Mouse (Mus musculus) midbrain, embryonic 15.5 days (tissue): ENCODE data around the gene Slc22a16. TPM values are rescaled to one million over a fixed set of nuclear protein-coding genes. Genes with fewer than 3 reads are reported as not detected.
"Not testable (repeated sequence)": the region's sequence is repeated elsewhere in the genome, so short reads cannot be mapped to it uniquely, and the experiment has no call there.

Experiments used
- ATAC-seq: fragments of 200-750 bp; cut with Nextera tagmentation; replicated peaks from 2 replicates; pipeline ENCODE4 v1.8.0; 2017; ENCODE audit warnings: moderate TSS enrichment
- H3K27ac ChIP-seq: fragments of 300-500 bp; sonication (generic); 2 replicates; pipeline ENCODE4 v1.5.1; 2015; ENCODE audit warnings: mild to moderate bottlenecking, inconsistent platforms
- H3K27me3 ChIP-seq: fragments of 300-500 bp; sonication (generic); replicated peaks from 2 replicates; pipeline ENCODE4 v1.6.1; 2015; ENCODE audit warnings: inconsistent platforms
- H3K36me3 ChIP-seq: fragments of 300-500 bp; sonication (generic); replicated peaks from 2 replicates; pipeline ENCODE4 v1.6.1; 2015; ENCODE audit warnings: inconsistent platforms
- H3K4me1 ChIP-seq: fragments of 300-500 bp; sonication (generic); 2 replicates; pipeline ENCODE4 v1.6.1; 2015; ENCODE audit warnings: inconsistent platforms
- H3K4me2 ChIP-seq: fragments of 300-500 bp; sonication (generic); 2 replicates; pipeline ENCODE4 v1.6.1; 2015; ENCODE audit warnings: inconsistent platforms, mild to moderate bottlenecking, moderate library complexity
- H3K4me3 ChIP-seq: fragments of 300-500 bp; sonication (generic); 2 replicates; pipeline ENCODE4 v1.5.1; 2015; ENCODE audit warnings: mild to moderate bottlenecking, inconsistent platforms
- H3K9ac ChIP-seq: fragments of 300-500 bp; sonication (generic); 2 replicates; pipeline ENCODE4 v1.6.1; 2015; ENCODE audit warnings: mild to moderate bottlenecking, inconsistent platforms
- H3K9me3 ChIP-seq: fragments of 300-500 bp; sonication (generic); 2 replicates; pipeline ENCODE4 v1.6.1; 2016; ENCODE audit warnings: inconsistent platforms
- WGBS: fragments of 180-500 bp; shearing (Covaris S2); methylation state at CpG from one replicate; pipeline ENCODE4 v1.1.7; 2015; ENCODE audit warnings: mixed read lengths; 5-methylcytosine and 5-hydroxymethylcytosine counted together
- polyA plus RNA-seq: library from polyadenylated mRNA; unstranded; fragments of >200 nt; fragmentation: Nextera tagmentation; extraction: Ambion mirVana; gene quantifications from 2 replicates; pipeline ENCODE4 v1.2.1, GENCODE M21; 2015

The Slc22a16 gene
- polyA plus RNA-seq, 1 experiment from 2014 or later = not detected

GRCm38 (mm10) chr10:40532586-40532985, 37.5 kb upstream of the Slc22a16 start:
- not testable (repeated sequence) for H3K36me3 ChIP-seq, H3K4me2 ChIP-seq, H3K9ac ChIP-seq, H3K4me1 ChIP-seq, H3K9me3 ChIP-seq, H3K27me3 ChIP-seq, ATAC-seq, H3K4me3 ChIP-seq, H3K27ac ChIP-seq
- 93% methylated on average over 4 of the region's 4 CpGs for WGBS

- Histone ChIP-seq H3K4me3 (no peak overlapping the region), H3K27me3 (no peaks in the 10 kb centered on the region), H3K27ac (no peak overlapping the region), H3K9me3 (no peaks in the 10 kb centered on the region; the same call in 1 of the 2 replicates), H3K4me1 (no peaks in the 10 kb centered on the region), H3K9ac (no peak overlapping the region), H3K36me3 (no peaks in the 10 kb centered on the region), H3K4me2 (no peak overlapping the region)
- no peak for ATAC-seq
- WGBS = 84% methylated on average over 6 of the region's 6 CpGs
Observed at GRCm38 (mm10) chr10:40541351-40541750, 28.8 kb upstream of the Slc22a16 start.

GRCm38 (mm10) chr10:40549317-40549716, 20.8 kb upstream of the Slc22a16 start:
- no peak for ATAC-seq
- Histone ChIP-seq H3K27ac (no peak overlapping the region), H3K36me3 (no peaks in the 10 kb centered on the region), H3K4me2 (no peak overlapping the region), H3K4me3 (no peak overlapping the region), H3K9ac (no peak overlapping the region), H3K4me1 (no peaks in the 10 kb centered on the region), H3K9me3 (no peaks in the 10 kb centered on the region), H3K27me3 (no peaks in the 10 kb centered on the region)
- 87% methylated on average over 2 of the region's 2 CpGs for WGBS

- Histone ChIP-seq H3K9me3 (no peaks in the 10 kb centered on the region), H3K9ac (no peak overlapping the region), H3K4me1 (no peaks in the 10 kb centered on the region), H3K4me3 (no peak overlapping the region), H3K36me3 (no peaks in the 10 kb centered on the region), H3K27ac (no peak overlapping the region), H3K27me3 (no peaks in the 10 kb centered on the region), H3K4me2 (no peak overlapping the region)
- 75% methylated on average over 2 of the region's 2 CpGs for WGBS
- ATAC-seq = no peak
Observed at GRCm38 (mm10) chr10:40551801-40552200, 18.3 kb upstream of the Slc22a16 start.

- not testable (repeated sequence) for H3K27me3 ChIP-seq, H3K9me3 ChIP-seq, H3K9ac ChIP-seq, H3K4me1 ChIP-seq, ATAC-seq, H3K4me3 ChIP-seq, H3K4me2 ChIP-seq, H3K27ac ChIP-seq, H3K36me3 ChIP-seq
- WGBS = 94% methylated on average over 6 of the region's 6 CpGs
Observed at GRCm38 (mm10) chr10:40565695-40566094, 4.4 kb upstream of the Slc22a16 start.

GRCm38 (mm10) chr10:40575912-40576634, 5.9 kb downstream of the Slc22a16 start:
- no peak overlapping the region for H3K4me2 ChIP-seq
- H3K27ac ChIP-seq = no peak overlapping the region
- no peak overlapping the region for H3K4me3 ChIP-seq
- WGBS = 90% methylated on average over 7 of the region's 7 CpGs
- no peaks in the 10 kb centered on the region for H3K27me3 ChIP-seq
- no peaks in the 10 kb centered on the region for H3K36me3 ChIP-seq
- no peak overlapping the region for H3K9ac ChIP-seq
- ATAC-seq = no peak
- no peaks in the 10 kb centered on the region for H3K9me3 ChIP-seq
- H3K4me1 ChIP-seq = no peaks in the 10 kb centered on the region

- Histone ChIP-seq H3K9ac (no peak overlapping the region), H3K4me3 (no peak overlapping the region), H3K4me1 (no peaks in the 10 kb centered on the region), H3K4me2 (no peak overlapping the region), H3K27me3 (no peaks in the 10 kb centered on the region), H3K27ac (no peak overlapping the region), H3K36me3 (no peaks in the 10 kb centered on the region), H3K9me3 (no peaks in the 10 kb centered on the region)
- 82% methylated on average over 8 of the region's 8 CpGs for WGBS
- no peak for ATAC-seq
Observed at GRCm38 (mm10) chr10:40583584-40584255, 13.6 kb downstream of the Slc22a16 start.

GRCm38 (mm10) chr10:40592186-40592585, 22.1 kb downstream of the Slc22a16 start:
- Histone ChIP-seq H3K27ac (no peak overlapping the region), H3K9ac (no peak overlapping the region), H3K4me2 (no peak overlapping the region), H3K4me3 (no peak overlapping the region), H3K9me3 (no peaks in the 10 kb centered on the region), H3K4me1 (no peaks in the 10 kb centered on the region), H3K27me3 (no peaks in the 10 kb centered on the region), H3K36me3 (no peaks in the 10 kb centered on the region)
- WGBS = 66% methylated on average over 7 of the region's 7 CpGs
- ATAC-seq = no peak

- H3K4me3 ChIP-seq = no peak overlapping the region
- H3K27me3 ChIP-seq = no peaks in the 10 kb centered on the region
- H3K9ac ChIP-seq = no peak overlapping the region
- H3K36me3 ChIP-seq = no peaks in the 10 kb centered on the region
- 94% methylated on average over 3 of the region's 3 CpGs for whole genome bisulfite sequencing
- no peak for ATAC-seq
- no peaks in the 10 kb centered on the region for H3K4me1 ChIP-seq
- no peaks in the 10 kb centered on the region for H3K9me3 ChIP-seq
- H3K27ac ChIP-seq = no peak overlapping the region
- no peak overlapping the region for H3K4me2 ChIP-seq
Observed at GRCm38 (mm10) chr10:40597177-40597576, 27.0 kb downstream of the Slc22a16 start.

GRCm38 (mm10) chr10:40604706-40605394, 34.7 kb downstream of the Slc22a16 start:
- Histone ChIP-seq H3K9ac (no peak overlapping the region), H3K36me3 (no peaks in the 10 kb centered on the region), H3K4me3 (no peak overlapping the region), H3K4me1 (no peaks in the 10 kb centered on the region), H3K4me2 (no peak overlapping the region), H3K27ac (no peak overlapping the region), H3K27me3 (no peaks in the 10 kb centered on the region), H3K9me3 (peaks cover 5% of the 10 kb centered on the region; the same call in 1 of the 2 replicates)
- 0 out of 2 replicates have a peak, but pooled peaks have one; percentile 48 for ATAC-seq
- WGBS = 43% methylated on average over 6 of the region's 6 CpGs

GRCm38 (mm10) chr10:40617973-40618372, 47.8 kb downstream of the Slc22a16 start:
- no peak overlapping the region for H3K9ac ChIP-seq
- no peaks in the 10 kb centered on the region for H3K4me1 ChIP-seq
- no peaks in the 10 kb centered on the region for H3K27me3 ChIP-seq
- H3K9me3 ChIP-seq = no peaks in the 10 kb centered on the region
- H3K27ac ChIP-seq = no peak overlapping the region
- ATAC-seq = no peak
- no peak overlapping the region for H3K4me2 ChIP-seq
- H3K4me3 ChIP-seq = no peak overlapping the region
- H3K36me3 ChIP-seq = no peaks in the 10 kb centered on the region

- ATAC-seq = no peak
- 83% methylated on average over 1 of the region's 1 CpGs for WGBS
- H3K9ac ChIP-seq = no peak overlapping the region
Observed at GRCm38 (mm10) chr10:40619760-40620159, 49.6 kb downstream of the Slc22a16 start.

More at GRCm38 (mm10) chr10:40619760-40620159, 49.6 kb downstream of the Slc22a16 start:
- H3K36me3 ChIP-seq = no peaks in the 10 kb centered on the region
- no peaks in the 10 kb centered on the region for H3K27me3 ChIP-seq
- H3K27ac ChIP-seq = no peak overlapping the region
- H3K9me3 ChIP-seq = no peaks in the 10 kb centered on the region
- no peaks in the 10 kb centered on the region for H3K4me1 ChIP-seq
- no peak overlapping the region for H3K4me3 ChIP-seq
- no peak overlapping the region for H3K4me2 ChIP-seq
